In the genomic region with DNA sequence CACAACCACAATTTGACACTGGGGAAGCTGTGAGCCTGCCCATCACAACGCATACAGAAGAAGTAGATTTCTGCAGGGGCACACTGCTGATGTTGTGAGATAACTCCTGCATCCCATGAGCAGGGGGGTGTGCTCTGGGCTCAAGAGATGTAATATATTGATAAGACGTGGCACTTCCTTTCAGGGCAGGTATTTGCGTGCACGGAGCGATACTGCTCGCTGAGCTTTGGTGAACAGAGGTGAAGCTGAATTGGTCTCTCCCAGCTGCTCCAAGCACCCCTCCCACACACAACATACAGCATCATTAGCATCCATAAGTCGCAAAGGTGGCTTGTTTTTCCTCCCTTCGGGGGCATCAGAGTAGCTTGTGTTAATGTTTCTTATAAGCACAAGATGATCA, we compare ENCODE assay signal across 28 mouse cellular contexts. TPM values are rescaled to one million over a fixed set of nuclear protein-coding genes. Genes with fewer than 3 reads are reported as not detected.
DNase-seq lines count a peak whose midpoint lies in the region; ATAC-seq lines count a peak whose summit lies in the region.
"Had no signal": no experiment of that assay in that cellular context is flagged by ENCODE, and none has a peak within 500 bp of the region (broad histone marks: within the 10 kb centered on the region; RNA-seq: fewer than 3 reads in every experiment).

No protein-coding gene starts in this region.

- no peaks in the 10 kb centered on the region for H3K36me3 ChIP-seq in heart, embryonic 15.5 days
- no peaks in the 10 kb centered on the region for H3K36me3 ChIP-seq in intestine, embryonic 16.5 days (ENCODE audit: control insufficient read depth, insufficient read depth, low read length)
- H3K36me3 ChIP-seq in hindbrain, embryonic 14.5 days (replicated peaks; ENCODE audit: control insufficient read depth, insufficient read depth) = no peaks in the 10 kb centered on the region
- H3K36me3 ChIP-seq: hindbrain, embryonic 13.5 days; limb, embryonic 13.5 days; liver, embryonic 12.5 days; midbrain, embryonic 13.5 days had no signal

- intact Hi-C loops in heart, postnatal 25 days (cut with DNase I) = no loop called here

- H3K27me3 ChIP-seq in heart, embryonic 15.5 days = no peaks in the 10 kb centered on the region
- H3K27me3 ChIP-seq in intestine, embryonic 16.5 days (replicated peaks; ENCODE audit: control insufficient read depth, insufficient read depth, low read length) = no peaks in the 10 kb centered on the region
- no peaks in the 10 kb centered on the region for H3K27me3 ChIP-seq in hindbrain, embryonic 14.5 days (ENCODE audit: control insufficient read depth, insufficient read depth, low read length)
- H3K27me3 ChIP-seq: hindbrain, embryonic 13.5 days; limb, embryonic 13.5 days; liver, embryonic 12.5 days; midbrain, embryonic 13.5 days had no signal

- ATAC-seq in heart, embryonic 15.5 days (replicated peaks; ENCODE audit: insufficient number of reproducible peaks, insufficient read depth, low FRiP score, low read depth) = no peak
- ATAC-seq in intestine, embryonic 16.5 days = no peak
- ATAC-seq in hindbrain, embryonic 14.5 days (ENCODE audit: low FRiP score) = no peak
- ATAC-seq: forebrain, embryonic 16.5 days; liver, embryonic 12.5 days; midbrain, embryonic 13.5 days had no signal

- no peak overlapping the region for H3K4me3 ChIP-seq in heart, embryonic 15.5 days
- H3K4me3 ChIP-seq in intestine, embryonic 16.5 days (ENCODE audit: low read length) = no peak overlapping the region
- H3K4me3 ChIP-seq in hindbrain, embryonic 14.5 days (replicated peaks; ENCODE audit: low read length) = no peak overlapping the region
- H3K4me3 ChIP-seq: erythroblast, embryonic 14.5 days; hindbrain, embryonic 13.5 days; limb, embryonic 13.5 days; liver, embryonic 12.5 days; midbrain, embryonic 13.5 days had no signal

- peaks cover 15% of the 10 kb centered on the region for H3K4me1 ChIP-seq in heart, embryonic 15.5 days (replicated peaks)
- H3K4me1 ChIP-seq in intestine, embryonic 16.5 days (ENCODE audit: control insufficient read depth, insufficient read depth, low read length) = no peaks in the 10 kb centered on the region
- H3K4me1 ChIP-seq in hindbrain, embryonic 14.5 days (replicated peaks; ENCODE audit: control insufficient read depth, insufficient read depth, low read length) = no peaks in the 10 kb centered on the region
- H3K4me1 ChIP-seq: hindbrain, embryonic 13.5 days; limb, embryonic 13.5 days; liver, embryonic 12.5 days; midbrain, embryonic 13.5 days had no signal

- WGBS in heart, embryonic 15.5 days = 74% methylated on average over 8 of the region's 8 CpGs
- WGBS in intestine, embryonic 16.5 days = 83% methylated on average over 8 of the region's 8 CpGs
- whole genome bisulfite sequencing in hindbrain, embryonic 14.5 days = 92% methylated on average over 8 of the region's 8 CpGs

- H3K27ac ChIP-seq in heart, embryonic 15.5 days = peak overlapping the region; percentile 86
- H3K27ac ChIP-seq in intestine, embryonic 16.5 days (ENCODE audit: low read length) = no peak overlapping the region
- H3K27ac ChIP-seq in hindbrain, embryonic 14.5 days = no peak overlapping the region
- H3K27ac ChIP-seq: hindbrain, embryonic 13.5 days; kidney, postnatal 0 days; limb, embryonic 13.5 days; liver, embryonic 12.5 days; midbrain, embryonic 13.5 days; stomach, postnatal 0 days had no signal

- H3K4me2 ChIP-seq in heart, embryonic 15.5 days = no peak overlapping the region
- H3K4me2 ChIP-seq in intestine, embryonic 16.5 days (ENCODE audit: low read depth, low read length) = no peak overlapping the region
- no peak overlapping the region for H3K4me2 ChIP-seq in hindbrain, embryonic 14.5 days (replicated peaks)
- H3K4me2 ChIP-seq: hindbrain, embryonic 13.5 days; limb, embryonic 13.5 days; liver, embryonic 12.5 days; midbrain, embryonic 13.5 days had no signal

- no peak overlapping the region for H3K9ac ChIP-seq in heart, embryonic 15.5 days
- H3K9ac ChIP-seq in intestine, embryonic 16.5 days (ENCODE audit: low read depth, low read length) = no peak overlapping the region
- H3K9ac ChIP-seq in hindbrain, embryonic 14.5 days = no peak overlapping the region
- H3K9ac ChIP-seq: hindbrain, embryonic 13.5 days; limb, embryonic 13.5 days; liver, embryonic 12.5 days; midbrain, embryonic 13.5 days had no signal

- H3K9me3 ChIP-seq in heart, embryonic 15.5 days (replicated peaks) = no peaks in the 10 kb centered on the region
- H3K9me3 ChIP-seq in intestine, embryonic 16.5 days (ENCODE audit: control insufficient read depth, low read length) = no peaks in the 10 kb centered on the region
- no peaks in the 10 kb centered on the region for H3K9me3 ChIP-seq in hindbrain, embryonic 14.5 days (ENCODE audit: control insufficient read depth, low read length)
- H3K9me3 ChIP-seq: hindbrain, embryonic 13.5 days; limb, embryonic 13.5 days; liver, embryonic 12.5 days; midbrain, embryonic 13.5 days had no signal

- no peak for DNase-seq in heart, postnatal 25 days (ENCODE audit: low spot score)
- peak; percentile 45 for DNase-seq in urinary bladder, postnatal 14 days (ENCODE audit: low spot score)
- no peak for DNase-seq in urinary bladder, postnatal 10 days (ENCODE audit: low spot score)
- DNase-seq in induced T-regulatory cell, adult 2 months (ENCODE audit: low read depth) = peak; percentile 78
- DNase-seq in hindbrain, embryonic 14.5 days (ENCODE audit: low spot score) = no peak
- DNase-seq: adrenal gland, adult 8-10 months; kidney, adult 8-10 months; kidney, postnatal 4 days; spleen, adult 18-20 months; thymus, adult 18-20 months; thymus, postnatal 36 days had no signal

RNA-seq across cellular contexts. Expression of a gene that starts 35.7 kb away (rescaled TPM):
- 0.05 and 0.70 TPM in 2 replicates for polyA plus RNA-seq in heart, embryonic 15.5 days (2015; fragmentation: Nextera tagmentation; extraction: Ambion mirVana)
- total RNA-seq in heart, postnatal 25 days (2021) = under 1 TPM; 0.44 to 0.61 TPM
- polyA plus RNA-seq in intestine, embryonic 16.5 days (2015; fragmentation: Nextera tagmentation; extraction: Ambion mirVana) = 0.23 and 0.24 TPM in 2 replicates
- polyA plus RNA-seq in hindbrain, embryonic 14.5 days (2014; fragmentation: Nextera tagmentation; extraction: Ambion mirVana) = 0.24 and 0.33 TPM in 2 replicates
- total RNA-seq: gastrocnemius, adult 8-10 months; layer of hippocampus, adult 8-10 months; left cerebral cortex, postnatal 36 days had no signal
- polyA plus RNA-seq: erythroblast, embryonic 14.5 days; forebrain, embryonic 16.5 days had no signal

RNA-seq across cellular contexts. Expression of a gene that starts 40.8 kb away (rescaled TPM):
- polyA plus RNA-seq in heart, embryonic 15.5 days (2015; fragmentation: Nextera tagmentation; extraction: Ambion mirVana) = 0.11 and 0.43 TPM in 2 replicates
- not detected for total RNA-seq in heart, postnatal 25 days (2021)
- polyA plus RNA-seq in intestine, embryonic 16.5 days (2015; fragmentation: Nextera tagmentation; extraction: Ambion mirVana) = 0.92 and 1.0 TPM in 2 replicates
- not detected in 2 replicates for polyA plus RNA-seq in hindbrain, embryonic 14.5 days (2014; fragmentation: Nextera tagmentation; extraction: Ambion mirVana)
- total RNA-seq: gastrocnemius, adult 8-10 months; heart, postnatal 36 days; layer of hippocampus, postnatal 25 days; left cerebral cortex, adult 8-10 months had no signal
- polyA plus RNA-seq: embryonic facial prominence, embryonic 14.5 days; forebrain, embryonic 16.5 days; hindbrain, embryonic 13.5 days had no signal

Comparison
In these comparisons a context has a peak if more than half of its experiments do, and no peak if none do; other contexts are left out.
1. DNase-seq: peak in urinary bladder, postnatal 14 days (single experiment) and induced T-regulatory cell, adult 2 months (single experiment); none in heart, postnatal 25 days (single experiment), urinary bladder, postnatal 10 days (single experiment) and hindbrain, embryonic 14.5 days (single experiment).